Mouse (Mus musculus): ENCODE measurements at regions not wholly inside any gene's neighbourhood (a gene's known extent, or its start where the extent isn't known, plus 50 kb on each side); places are given as distances from the start of the nearest gene placed in this dataset.
"Not testable (repeated sequence)": the region's sequence is repeated elsewhere in the genome, so short reads cannot be mapped to it uniquely, and the experiment has no call there.

- DNase-seq: no peak
Measured at GRCm38 (mm10) chr3:149088621-149089128, 98.3 kb upstream of the Adgrl2 start.

GRCm38 (mm10) chr3:149087488-149087887 is 97.1 kb upstream of the Adgrl2 start:
- no peak for DNase-seq

GRCm38 (mm10) chr3:149086704-149087103 is 96.3 kb upstream of the Adgrl2 start:
- DNase-seq: no peak

- DNase-seq: no peak
Measured at GRCm38 (mm10) chr3:149086086-149086485, 95.7 kb upstream of the Adgrl2 start.

- DNase-seq: no peak
Measured at GRCm38 (mm10) chr3:149084861-149085598, 94.7 kb upstream of the Adgrl2 start.

- no peak for DNase-seq
Measured at GRCm38 (mm10) chr3:149083391-149083790, 93.0 kb upstream of the Adgrl2 start.

- no peak for DNase-seq
Measured at GRCm38 (mm10) chr3:149078881-149079280, 88.5 kb upstream of the Adgrl2 start.

GRCm38 (mm10) chr3:149076928-149077551 is 86.7 kb upstream of the Adgrl2 start:
- no peak for DNase-seq

- DNase-seq: no peak
Measured at GRCm38 (mm10) chr3:149075488-149075851, 85.1 kb upstream of the Adgrl2 start.

- no peak for DNase-seq
Measured at GRCm38 (mm10) chr3:149074658-149075487, 84.5 kb upstream of the Adgrl2 start.

GRCm38 (mm10) chr3:149070201-149070600 is 79.8 kb upstream of the Adgrl2 start:
- DNase-seq: no peak

GRCm38 (mm10) chr3:149069436-149069835 is 79.1 kb upstream of the Adgrl2 start:
- DNase-seq: no peak

GRCm38 (mm10) chr3:149068821-149069220 is 78.5 kb upstream of the Adgrl2 start:
- DNase-seq: no peak

- DNase-seq: no peak
Measured at GRCm38 (mm10) chr3:149067758-149068157, 77.4 kb upstream of the Adgrl2 start.

- no peak for DNase-seq
Measured at GRCm38 (mm10) chr3:149055077-149055476, 64.7 kb upstream of the Adgrl2 start.

- not testable (repeated sequence) for DNase-seq
Measured at GRCm38 (mm10) chr3:149052295-149052902, 62.0 kb upstream of the Adgrl2 start.

GRCm38 (mm10) chr3:149045343-149045742 is 55.0 kb upstream of the Adgrl2 start:
- no peak for DNase-seq

GRCm38 (mm10) chr3:149043901-149044300 is 53.5 kb upstream of the Adgrl2 start:
- DNase-seq: no peak

GRCm38 (mm10) chr3:149042527-149042926 is 52.2 kb upstream of the Adgrl2 start:
- DNase-seq: no peak

GRCm38 (mm10) chr3:149041188-149041587 is 50.8 kb upstream of the Adgrl2 start:
- no peak for DNase-seq
